Mouse (Mus musculus) monocyte, adult 59 days (primary cell): ENCODE measurements around the gene Ugt2b36. TPM values are rescaled to one million over a fixed set of nuclear protein-coding genes. Genes with fewer than 3 reads are reported as not detected.

ENCODE experiments used
- total RNA-seq, 2 experiments: library from RNA; stranded (reverse); gene quantifications; one replicate each; pipeline ENCODE4 v1.2.4; 2023

Ugt2b36 gene
- total RNA-seq: not detected

DNA sequence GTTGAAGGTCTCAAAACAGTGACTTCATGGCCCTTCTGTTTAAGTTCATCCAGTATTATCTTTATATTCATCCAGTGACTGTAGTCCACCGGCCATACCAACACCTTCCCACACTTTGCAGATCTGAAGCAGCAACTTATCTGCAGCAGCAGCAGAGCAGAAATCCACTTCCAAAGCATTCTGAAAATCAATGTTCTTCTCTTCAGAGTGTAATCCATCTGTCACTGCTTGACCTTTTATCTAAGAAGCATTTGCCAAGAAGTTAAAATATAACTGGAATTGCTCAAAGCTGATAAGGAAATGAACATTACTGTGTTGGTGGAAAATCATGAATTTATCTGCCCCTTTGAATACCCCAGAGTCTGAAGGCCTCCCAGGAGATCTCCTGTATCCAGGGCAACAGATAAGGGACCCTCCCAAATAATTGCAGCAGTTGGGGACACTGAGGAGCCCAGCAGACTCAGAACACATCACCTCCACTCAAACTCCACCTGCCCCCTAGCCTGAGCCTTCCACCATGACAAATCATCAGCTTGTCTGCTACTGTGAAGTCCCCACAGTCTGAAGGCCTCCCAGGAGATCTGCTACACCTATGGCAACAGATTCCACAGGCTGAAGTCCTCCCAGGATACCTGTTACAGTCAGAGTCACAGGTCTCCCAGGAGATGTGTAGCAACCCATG lies at the start of gene Ugt2b36:
Gene Ugt2b36 (minus strand): TSS at position 210 of the 682 bp plus-strand sequence.

GRCm38 (mm10) chr5:87140196-87140595 lies 47.8 kb upstream of the Ugt2b36 start, which contains the start of gene Ugt2b5:
Gene Ugt2b5 (minus strand): TSS chr5:87140318.

Other genes with a start within 250 kb of the Ugt2b36 start
- gene Ugt2b34, start 185.6 kb downstream of the Ugt2b36 start, total RNA-seq: not detected
- not detected for gene Ugt2b1, start 166.0 kb downstream of the Ugt2b36 start, total RNA-seq
- gene Ugt2b35, start 91.7 kb downstream of the Ugt2b36 start, total RNA-seq: not detected
- gene Ugt2b5, start 47.8 kb upstream of the Ugt2b36 start, total RNA-seq: not detected
- gene Ugt2b37, start 162.2 kb upstream of the Ugt2b36 start, total RNA-seq: not detected
- not detected for gene Ugt2a3, start 244.6 kb upstream of the Ugt2b36 start, total RNA-seq